Mouse (Mus musculus): Measurements from ENCODE around the gene Tenm2.
A peak's percentile ranks its signal among the peaks of the same experiment; 100 is the strongest.

Gene Tenm2

GRCm38 (mm10) chr11:36484466-36485069, 751.2 kb downstream of the Tenm2 start:
- DNase-seq (ENCODE audit: low read depth, low spot score): peak; percentile 2

GRCm38 (mm10) chr11:36482136-36482535, 753.6 kb downstream of the Tenm2 start:
- no peak for DNase-seq (ENCODE audit: low read depth, low spot score)

GRCm38 (mm10) chr11:36481524-36481923, 754.2 kb downstream of the Tenm2 start:
- no peak for DNase-seq (ENCODE audit: low read depth, low spot score)

GRCm38 (mm10) chr11:36481086-36481485, 754.7 kb downstream of the Tenm2 start:
- DNase-seq (ENCODE audit: low read depth, low spot score): no peak

- no peak for DNase-seq (ENCODE audit: low read depth, low spot score)
Observed at GRCm38 (mm10) chr11:36469811-36470551, 765.8 kb downstream of the Tenm2 start.

- DNase-seq (ENCODE audit: low read depth, low spot score): no peak
Observed at GRCm38 (mm10) chr11:36458451-36458850, 777.3 kb downstream of the Tenm2 start.

- DNase-seq (ENCODE audit: low read depth, low spot score): no peak
Observed at GRCm38 (mm10) chr11:36454076-36454475, 781.7 kb downstream of the Tenm2 start.

- no peak for DNase-seq (ENCODE audit: low read depth, low spot score)
Observed at GRCm38 (mm10) chr11:36452436-36452835, 783.3 kb downstream of the Tenm2 start.

GRCm38 (mm10) chr11:36446351-36446750, 789.4 kb downstream of the Tenm2 start:
- no peak for DNase-seq (ENCODE audit: low read depth, low spot score)

GRCm38 (mm10) chr11:36443821-36444220, 791.9 kb downstream of the Tenm2 start:
- DNase-seq (ENCODE audit: low read depth, low spot score): no peak

- no peak for DNase-seq (ENCODE audit: low read depth, low spot score)
Observed at GRCm38 (mm10) chr11:36441801-36442200, 794.0 kb downstream of the Tenm2 start.

- DNase-seq (ENCODE audit: low read depth, low spot score): no peak
Observed at GRCm38 (mm10) chr11:36436251-36436650, 799.5 kb downstream of the Tenm2 start.

GRCm38 (mm10) chr11:36428947-36429346, 806.8 kb downstream of the Tenm2 start:
- no peak for DNase-seq (ENCODE audit: low read depth, low spot score)

GRCm38 (mm10) chr11:36424959-36425358, 810.8 kb downstream of the Tenm2 start:
- no peak for DNase-seq (ENCODE audit: low read depth, low spot score)

- DNase-seq (ENCODE audit: low read depth, low spot score): no peak
Observed at GRCm38 (mm10) chr11:36420047-36420446, 815.7 kb downstream of the Tenm2 start.

- DNase-seq (ENCODE audit: low read depth, low spot score): no peak
Observed at GRCm38 (mm10) chr11:36415244-36415643, 820.5 kb downstream of the Tenm2 start.

- DNase-seq (ENCODE audit: low read depth, low spot score): no peak
Observed at GRCm38 (mm10) chr11:36410881-36411280, 824.9 kb downstream of the Tenm2 start.

GRCm38 (mm10) chr11:36395803-36396710, 839.7 kb downstream of the Tenm2 start:
- peak; percentile 47 for DNase-seq (ENCODE audit: low read depth, low spot score)

- peak; percentile 2 for DNase-seq (ENCODE audit: low read depth, low spot score)
Observed at GRCm38 (mm10) chr11:36384696-36385095, 851.1 kb downstream of the Tenm2 start.

- no peak for DNase-seq (ENCODE audit: low read depth, low spot score)
Observed at GRCm38 (mm10) chr11:36371814-36372213, 864.0 kb downstream of the Tenm2 start.

- no peak for DNase-seq (ENCODE audit: low read depth, low spot score)
Observed at GRCm38 (mm10) chr11:36365067-36365466, 870.7 kb downstream of the Tenm2 start.

GRCm38 (mm10) chr11:36364441-36364840, 871.3 kb downstream of the Tenm2 start:
- DNase-seq (ENCODE audit: low read depth, low spot score): no peak

Data from ZHBTc4 (cell line).